Mouse (Mus musculus) bone marrow, adult 2 months (tissue): Measurements from ENCODE around the gene Mettl22.

ENCODE experiments used
- CTCF ChIP-seq: fragments of 200-500 bp; IDR thresholded peaks from 2 replicates; pipeline ENCODE4 v1.5.1; 2011; ENCODE audit warnings: low read length, control low read depth; ENCODE audit not compliant: control insufficient read depth, insufficient read depth
- POLR2A ChIP-seq: fragments of 200-500 bp; IDR thresholded peaks from 2 replicates; pipeline ENCODE4 v1.6.1; 2011; ENCODE audit warnings: low read depth, mild to moderate bottlenecking, control low read depth, low read length, borderline replicate concordance; ENCODE audit not compliant: control insufficient read depth

DNA sequence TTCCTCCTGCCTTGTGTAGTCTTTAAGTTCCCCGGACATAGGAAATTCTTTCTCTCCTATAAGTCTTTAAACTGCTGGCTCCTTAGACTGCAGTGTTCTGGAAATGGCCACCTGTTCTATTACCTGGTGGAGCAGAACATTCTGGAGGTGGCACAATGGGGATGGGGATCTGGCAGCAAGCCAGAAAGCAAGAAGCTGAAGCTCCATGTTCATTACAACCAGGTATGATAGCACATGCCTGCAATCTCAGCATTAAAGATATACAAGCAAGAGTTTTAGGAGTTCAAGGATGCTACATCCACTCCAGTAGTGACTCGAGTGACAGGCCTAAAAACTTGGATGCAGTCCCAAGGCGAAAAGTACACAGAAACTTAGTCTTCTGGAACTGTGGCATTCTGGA, 38.0 kb upstream of the Mettl22 start:
- no peak for TF ChIP-seq CTCF
- TF ChIP-seq POLR2A, result no peak
